In the genomic region with DNA sequence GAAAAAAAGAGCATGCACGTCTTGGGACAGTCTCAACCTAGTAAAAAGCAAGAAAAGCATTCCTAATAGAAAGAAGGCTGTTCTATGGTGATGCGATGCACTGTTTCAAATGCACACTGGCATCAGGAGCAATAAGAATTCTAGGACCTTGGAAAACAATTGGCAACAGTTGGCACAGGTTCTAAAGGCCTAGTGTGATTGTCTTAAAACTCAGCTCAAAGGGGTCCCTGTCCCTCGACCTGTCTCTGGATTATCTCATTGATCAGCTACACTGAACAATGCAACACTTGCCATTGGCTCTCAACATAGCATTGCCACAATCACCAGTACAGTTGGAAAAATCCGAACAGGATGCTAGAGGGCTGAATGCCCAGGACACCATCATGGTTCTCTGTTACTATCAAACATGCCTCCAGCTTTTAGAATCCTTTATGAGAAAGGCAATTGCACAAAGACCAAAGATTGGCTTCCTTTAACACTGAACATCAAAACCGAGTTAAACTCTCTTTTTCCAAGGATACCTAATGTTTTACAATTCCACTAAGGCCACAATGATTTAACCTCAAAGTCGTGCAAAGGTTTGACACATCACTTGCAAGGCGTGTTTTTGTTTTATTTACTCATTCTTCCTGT, we compare ENCODE assay signal across 8 mouse cellular contexts.
DNase-seq lines count a peak whose midpoint lies in the region; ATAC-seq lines count a peak whose summit lies in the region.

No protein-coding gene starts in this region.

- H3K4me3 ChIP-seq in kidney, embryonic 14.5 days (ENCODE audit: low read length), result peak overlapping the region; percentile 43; the same call in 1 of the 2 replicates
- peak overlapping the region; percentile 52 for H3K4me3 ChIP-seq in embryonic facial prominence, embryonic 14.5 days (ENCODE audit: low read depth, low read length)
- peak overlapping the region; percentile 49 for H3K4me3 ChIP-seq in hindbrain, embryonic 14.5 days (replicated peaks; ENCODE audit: low read length)
- H3K4me3 ChIP-seq in midbrain, embryonic 16.5 days (ENCODE audit: low read depth, low read length), result peak overlapping the region; percentile 66; the same call in 1 of the 2 replicates

- no peaks in the 10 kb centered on the region for H3K27me3 ChIP-seq in kidney, embryonic 14.5 days (ENCODE audit: control insufficient read depth, insufficient read depth, low read length)
- H3K27me3 ChIP-seq in embryonic facial prominence, embryonic 14.5 days (replicated peaks; ENCODE audit: control insufficient read depth, insufficient read depth, low read length), result no peaks in the 10 kb centered on the region
- no peaks in the 10 kb centered on the region for H3K27me3 ChIP-seq in hindbrain, embryonic 14.5 days (ENCODE audit: control insufficient read depth, insufficient read depth, low read length)
- no peaks in the 10 kb centered on the region for H3K27me3 ChIP-seq in midbrain, embryonic 16.5 days (ENCODE audit: control insufficient read depth, insufficient read depth, low read depth, low read length)

- no peak overlapping the region for H3K27ac ChIP-seq in kidney, embryonic 14.5 days (ENCODE audit: low read depth, low read length)
- H3K27ac ChIP-seq in embryonic facial prominence, embryonic 14.5 days (replicated peaks; ENCODE audit: low read depth, low read length), result no peak overlapping the region; the same call in 1 of the 2 replicates
- no peak overlapping the region for H3K27ac ChIP-seq in hindbrain, embryonic 14.5 days
- H3K27ac ChIP-seq in midbrain, embryonic 16.5 days (ENCODE audit: low read length), result no peak overlapping the region

- 48% methylated on average over 7 of the region's 7 CpGs for WGBS in kidney, embryonic 14.5 days
- 51% methylated on average over 7 of the region's 7 CpGs for WGBS in embryonic facial prominence, embryonic 14.5 days
- 44% methylated on average over 7 of the region's 7 CpGs for WGBS in hindbrain, embryonic 14.5 days
- 42% methylated on average over 7 of the region's 7 CpGs for WGBS in midbrain, embryonic 16.5 days

- peak overlapping the region; percentile 66 for H3K4me2 ChIP-seq in kidney, embryonic 14.5 days (replicated peaks; ENCODE audit: low read depth, low read length)
- peak overlapping the region; percentile 75 for H3K4me2 ChIP-seq in embryonic facial prominence, embryonic 14.5 days (ENCODE audit: low read depth, low read length)
- H3K4me2 ChIP-seq in hindbrain, embryonic 14.5 days (replicated peaks), result peak overlapping the region; percentile 60
- peak overlapping the region; percentile 79 for H3K4me2 ChIP-seq in midbrain, embryonic 16.5 days (ENCODE audit: low read length)

- no peak for DNase-seq in kidney, postnatal 10 days
- DNase-seq in embryonic facial prominence, embryonic 14.5 days (ENCODE audit: low spot score), result no peak
- no peak for DNase-seq in hindbrain, embryonic 14.5 days (ENCODE audit: low spot score)
- no peak for DNase-seq in urinary bladder, postnatal 14 days (ENCODE audit: low spot score)
- no peak for DNase-seq in layer of hippocampus, adult 11-12 months (ENCODE audit: low spot score)
- DNase-seq in urinary bladder, postnatal 25 days (ENCODE audit: low spot score), result no peak

- H3K4me1 ChIP-seq in kidney, embryonic 14.5 days (ENCODE audit: control insufficient read depth, insufficient read depth, low read length), result no peaks in the 10 kb centered on the region
- H3K4me1 ChIP-seq in embryonic facial prominence, embryonic 14.5 days (ENCODE audit: control insufficient read depth, insufficient read depth, low read length), result peaks cover 6% of the 10 kb centered on the region; the same call in 1 of the 2 replicates
- no peaks in the 10 kb centered on the region for H3K4me1 ChIP-seq in hindbrain, embryonic 14.5 days (replicated peaks; ENCODE audit: control insufficient read depth, insufficient read depth, low read length)
- H3K4me1 ChIP-seq in midbrain, embryonic 16.5 days (ENCODE audit: control insufficient read depth, insufficient read depth, low read length), result peaks cover 3% of the 10 kb centered on the region; the same call in 1 of the 2 replicates

- no peaks in the 10 kb centered on the region for H3K36me3 ChIP-seq in kidney, embryonic 14.5 days (ENCODE audit: control insufficient read depth, insufficient read depth, low read length)
- no peaks in the 10 kb centered on the region for H3K36me3 ChIP-seq in embryonic facial prominence, embryonic 14.5 days (ENCODE audit: control insufficient read depth, insufficient read depth, low read length)
- no peaks in the 10 kb centered on the region for H3K36me3 ChIP-seq in hindbrain, embryonic 14.5 days (replicated peaks; ENCODE audit: control insufficient read depth, insufficient read depth)
- no peaks in the 10 kb centered on the region for H3K36me3 ChIP-seq in midbrain, embryonic 16.5 days (ENCODE audit: control insufficient read depth, insufficient read depth, low read length)

- no peaks in the 10 kb centered on the region for H3K9me3 ChIP-seq in kidney, embryonic 14.5 days (ENCODE audit: control insufficient read depth, low read length)
- no peaks in the 10 kb centered on the region for H3K9me3 ChIP-seq in embryonic facial prominence, embryonic 14.5 days (ENCODE audit: control insufficient read depth, low read length)
- no peaks in the 10 kb centered on the region for H3K9me3 ChIP-seq in hindbrain, embryonic 14.5 days (ENCODE audit: control insufficient read depth, low read length)
- no peaks in the 10 kb centered on the region for H3K9me3 ChIP-seq in midbrain, embryonic 16.5 days (replicated peaks; ENCODE audit: control insufficient read depth, low read length, poor library complexity, severe bottlenecking)

- ATAC-seq in kidney, embryonic 14.5 days (ENCODE audit: low FRiP score, low TSS enrichment), result no peak
- no peak for ATAC-seq in embryonic facial prominence, embryonic 14.5 days (ENCODE audit: low read depth)
- ATAC-seq in hindbrain, embryonic 14.5 days (ENCODE audit: low FRiP score), result no peak
- 0 out of 2 replicates have a peak, but pooled peaks have one; percentile 20 for ATAC-seq in midbrain, embryonic 16.5 days

- H3K9ac ChIP-seq in kidney, embryonic 14.5 days (ENCODE audit: low read depth, low read length), result no peak overlapping the region
- H3K9ac ChIP-seq in embryonic facial prominence, embryonic 14.5 days (ENCODE audit: low read depth, low read length), result peak overlapping the region; percentile 75
- peak overlapping the region; percentile 69; the same call in 1 of the 2 replicates for H3K9ac ChIP-seq in hindbrain, embryonic 14.5 days
- no peak overlapping the region for H3K9ac ChIP-seq in midbrain, embryonic 16.5 days (ENCODE audit: low read depth, low read length)

Comparison
In these comparisons a context has a peak if more than half of its experiments do, and no peak if none do; other contexts are left out.
1. H3K9ac ChIP-seq: peak in embryonic facial prominence, embryonic 14.5 days (single experiment) and hindbrain, embryonic 14.5 days (single experiment); none in kidney, embryonic 14.5 days (single experiment) and midbrain, embryonic 16.5 days (single experiment).
2. Peak in every context shown above with its lines, with median percentiles within 50 percentile points of each other: H3K4me2 ChIP-seq and H3K4me3 ChIP-seq.